ENCODE assay signal across 11 mouse cellular contexts in the genomic region with DNA sequence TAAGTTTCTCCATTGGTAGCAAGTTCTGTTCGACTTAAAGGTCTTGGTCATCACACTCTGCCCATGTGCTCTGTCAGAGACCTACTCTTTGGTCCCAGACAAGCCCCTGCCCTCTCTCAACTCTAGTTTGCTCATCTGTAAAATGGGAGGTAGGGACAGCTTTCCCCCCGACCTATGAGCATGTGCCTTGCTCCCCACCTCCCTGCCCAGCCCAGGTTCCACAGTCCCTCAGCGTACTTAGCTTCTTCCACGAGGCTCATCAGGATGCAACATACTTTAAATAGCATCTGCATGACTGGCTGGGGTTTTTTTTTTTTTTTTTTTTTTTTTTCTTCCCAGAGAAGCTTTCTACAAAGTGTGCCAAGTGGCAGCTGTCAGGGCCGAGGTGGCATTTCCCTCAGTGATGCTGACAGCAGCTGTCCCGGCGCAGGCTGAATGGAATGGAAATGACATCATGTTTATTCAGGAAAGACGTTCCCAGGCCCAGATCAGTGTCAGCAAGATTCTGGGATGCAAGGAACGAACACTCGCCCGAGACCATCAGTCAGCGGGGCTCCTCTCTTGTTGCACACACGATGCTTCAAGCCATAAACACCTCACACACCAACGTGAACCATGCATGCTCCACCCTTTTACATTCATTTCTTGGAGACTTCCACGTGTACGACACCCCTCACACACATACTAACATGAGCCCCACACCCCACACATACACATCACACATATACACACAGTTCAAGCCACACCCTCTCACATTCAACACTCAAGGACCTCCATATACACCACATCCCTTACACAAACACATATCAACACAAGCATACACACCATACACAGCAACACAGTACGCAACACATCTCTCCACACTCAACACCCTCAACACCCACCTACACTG. TPM values are rescaled to one million over a fixed set of nuclear protein-coding genes. Genes with fewer than 3 reads are reported as not detected.
A peak's percentile ranks its signal among the peaks of the same experiment; 100 is the strongest.
DNase-seq lines count a peak whose midpoint lies in the region; ATAC-seq and TF ChIP-seq lines count a peak whose summit lies in the region.
"Had no signal": no experiment of that assay in that cellular context is flagged by ENCODE, and none has a peak within 500 bp of the region (broad histone marks: within the 10 kb centered on the region; RNA-seq: fewer than 3 reads in every experiment).

No protein-coding gene starts in this region.

- H3K27ac ChIP-seq in embryonic facial prominence, embryonic 14.5 days (replicated peaks; ENCODE audit: low read depth, low read length) = no peak overlapping the region
- H3K27ac ChIP-seq in embryonic facial prominence, embryonic 10.5 days (replicated peaks) = no peak overlapping the region
- 0 out of 2 replicates have a peak overlapping the region, but pooled peaks have one; percentile 20 for H3K27ac ChIP-seq in midbrain, embryonic 12.5 days (replicated peaks)
- no peak overlapping the region for H3K27ac ChIP-seq in stomach, postnatal 0 days (replicated peaks)
- no peak overlapping the region for H3K27ac ChIP-seq in thymus, adult 2 months (ENCODE audit: control insufficient read depth, insufficient read depth, low read length)
- H3K27ac ChIP-seq: layer of hippocampus, adult 2 months; stomach, embryonic 15.5 days had no signal

- peak; percentile 82 for DNase-seq in embryonic facial prominence, embryonic 14.5 days (ENCODE audit: low spot score)
- no peak for DNase-seq in embryonic facial prominence, embryonic 10.5 days (ENCODE audit: low spot score)
- DNase-seq in 3T3-L1 (ENCODE audit: low read depth, low spot score) = peak; percentile 43
- DNase-seq in gastrocnemius, postnatal 14 days = peak; percentile 71
- DNase-seq in thymus, postnatal 25 days = no peak
- DNase-seq in stomach, postnatal 0 days (ENCODE audit: low spot score) = no peak
- no peak for DNase-seq in thymus, adult 2 months

- no peaks in the 10 kb centered on the region for H3K36me3 ChIP-seq in embryonic facial prominence, embryonic 14.5 days (ENCODE audit: control insufficient read depth, insufficient read depth, low read length)
- no peaks in the 10 kb centered on the region for H3K36me3 ChIP-seq in embryonic facial prominence, embryonic 10.5 days (replicated peaks)
- no peaks in the 10 kb centered on the region for H3K36me3 ChIP-seq in midbrain, embryonic 12.5 days
- H3K36me3 ChIP-seq in stomach, postnatal 0 days (ENCODE audit: control insufficient read depth, insufficient read depth, low read length) = no peaks in the 10 kb centered on the region
- H3K36me3 ChIP-seq in thymus, adult 2 months (ENCODE audit: control insufficient read depth, insufficient read depth, low read length) = no peaks in the 10 kb centered on the region
- H3K36me3 ChIP-seq: stomach, embryonic 15.5 days had no signal

- WGBS in embryonic facial prominence, embryonic 14.5 days = 61% methylated on average over 17 of the region's 17 CpGs
- 79% methylated on average over 17 of the region's 17 CpGs for WGBS in embryonic facial prominence, embryonic 10.5 days
- 62% methylated on average over 17 of the region's 17 CpGs for WGBS in midbrain, embryonic 12.5 days
- 55% methylated on average over 17 of the region's 17 CpGs for WGBS in stomach, postnatal 0 days
- 71% methylated on average over 17 of the region's 17 CpGs for WGBS in thymus, adult 2 months

- no peaks in the 10 kb centered on the region for H3K27me3 ChIP-seq in embryonic facial prominence, embryonic 14.5 days (replicated peaks; ENCODE audit: control insufficient read depth, insufficient read depth, low read length)
- 0 out of 2 replicates have a peak, but pooled peaks cover 4% of the 10 kb centered on the region for H3K27me3 ChIP-seq in embryonic facial prominence, embryonic 10.5 days (replicated peaks; ENCODE audit: low read depth, poor library complexity, severe bottlenecking)
- peaks cover 4% of the 10 kb centered on the region for H3K27me3 ChIP-seq in midbrain, embryonic 12.5 days
- H3K27me3 ChIP-seq in stomach, postnatal 0 days (ENCODE audit: control insufficient read depth, insufficient read depth, low read length) = no peaks in the 10 kb centered on the region
- no peaks in the 10 kb centered on the region for H3K27me3 ChIP-seq in thymus, adult 2 months (ENCODE audit: control insufficient read depth, insufficient read depth, low read length)
- H3K27me3 ChIP-seq: stomach, embryonic 15.5 days had no signal

- TF ChIP-seq POLR2A in thymus, adult 2 months (IDR thresholded peaks at IDR 0.05; ENCODE audit: control insufficient read depth, extremely low read depth, insufficient read depth, low read length, poor library complexity) = no peak

- H3K9ac ChIP-seq in embryonic facial prominence, embryonic 14.5 days (ENCODE audit: low read depth, low read length) = no peak overlapping the region
- H3K9ac ChIP-seq in midbrain, embryonic 12.5 days (replicated peaks) = no peak overlapping the region
- H3K9ac ChIP-seq in stomach, postnatal 0 days (ENCODE audit: low read length) = no peak overlapping the region
- H3K9ac ChIP-seq: stomach, embryonic 15.5 days had no signal

- no peaks in the 10 kb centered on the region for H3K4me1 ChIP-seq in embryonic facial prominence, embryonic 14.5 days (ENCODE audit: control insufficient read depth, insufficient read depth, low read length)
- peaks cover 2% of the 10 kb centered on the region; the same call in 1 of the 2 replicates for H3K4me1 ChIP-seq in embryonic facial prominence, embryonic 10.5 days
- H3K4me1 ChIP-seq in midbrain, embryonic 12.5 days = peaks cover 8% of the 10 kb centered on the region
- no peaks in the 10 kb centered on the region for H3K4me1 ChIP-seq in stomach, postnatal 0 days (replicated peaks; ENCODE audit: control insufficient read depth, insufficient read depth)
- no peaks in the 10 kb centered on the region for H3K4me1 ChIP-seq in thymus, adult 2 months (replicated peaks; ENCODE audit: control insufficient read depth, insufficient read depth, low read length)
- H3K4me1 ChIP-seq: stomach, embryonic 15.5 days had no signal

- H3K4me2 ChIP-seq in embryonic facial prominence, embryonic 14.5 days (ENCODE audit: low read depth, low read length) = no peak overlapping the region
- H3K4me2 ChIP-seq in midbrain, embryonic 12.5 days (replicated peaks) = no peak overlapping the region
- no peak overlapping the region for H3K4me2 ChIP-seq in stomach, postnatal 0 days (replicated peaks; ENCODE audit: low read depth)
- H3K4me2 ChIP-seq: heart, embryonic 11.5 days; stomach, embryonic 15.5 days had no signal

- H3K4me3 ChIP-seq in embryonic facial prominence, embryonic 14.5 days (ENCODE audit: low read depth, low read length) = no peak overlapping the region
- no peak overlapping the region for H3K4me3 ChIP-seq in embryonic facial prominence, embryonic 10.5 days
- no peak overlapping the region for H3K4me3 ChIP-seq in midbrain, embryonic 12.5 days
- no peak overlapping the region for H3K4me3 ChIP-seq in stomach, postnatal 0 days (ENCODE audit: low read depth, low read length)
- H3K4me3 ChIP-seq in thymus, adult 2 months (ENCODE audit: control insufficient read depth, insufficient read depth, low read length) = no peak overlapping the region
- H3K4me3 ChIP-seq: layer of hippocampus, adult 2 months; stomach, embryonic 15.5 days had no signal

- peak; percentile 48 for ATAC-seq in embryonic facial prominence, embryonic 14.5 days (ENCODE audit: low read depth)
- peak; percentile 72 for ATAC-seq in midbrain, embryonic 12.5 days (ENCODE audit: low FRiP score, low read depth)
- no peak for ATAC-seq in stomach, postnatal 0 days (ENCODE audit: low FRiP score, low TSS enrichment)

- intact Hi-C loops in gastrocnemius, postnatal 14 days (cut with DNase I; ENCODE audit: low total_unique reads) = no loop called here

- no peak for TF ChIP-seq EP300 in stomach, postnatal 0 days (optimal IDR thresholded peaks at IDR 0.05)

- no peaks in the 10 kb centered on the region for H3K9me3 ChIP-seq in embryonic facial prominence, embryonic 14.5 days (ENCODE audit: control insufficient read depth, low read length)
- no peaks in the 10 kb centered on the region for H3K9me3 ChIP-seq in embryonic facial prominence, embryonic 10.5 days
- no peaks in the 10 kb centered on the region for H3K9me3 ChIP-seq in midbrain, embryonic 12.5 days
- H3K9me3 ChIP-seq in stomach, postnatal 0 days (ENCODE audit: control insufficient read depth, low read length) = no peaks in the 10 kb centered on the region
- H3K9me3 ChIP-seq: stomach, embryonic 15.5 days had no signal

- no peak for TF ChIP-seq CTCF in stomach, postnatal 0 days (IDR thresholded peaks at IDR 0.05; ENCODE audit: low read depth)
- no peak for TF ChIP-seq CTCF in thymus, adult 2 months (IDR thresholded peaks at IDR 0.05; ENCODE audit: borderline replicate concordance, control insufficient read depth, extremely low read depth, insufficient read depth, low read length, poor library complexity)

RNA-seq across cellular contexts. Expression of gene Lhx2, which starts 56.1 kb away (rescaled TPM):
- 10.4 and 11.2 TPM in 2 replicates for polyA plus RNA-seq in embryonic facial prominence, embryonic 14.5 days (2014; fragmentation: Nextera tagmentation; extraction: Ambion mirVana)
- 17.9 and 19.6 TPM in 2 replicates for polyA plus RNA-seq in embryonic facial prominence, embryonic 10.5 days (2016; fragmentation: Nextera tagmentation; extraction: Ambion mirVana)
- under 1 TPM; 0.23 to 0.29 TPM for total RNA-seq in gastrocnemius, postnatal 14 days (2021)
- polyA plus RNA-seq in midbrain, embryonic 12.5 days (2016; fragmentation: Nextera tagmentation; extraction: Ambion mirVana) = 110 and 133 TPM in 2 replicates
- not detected in 2 replicates for polyA plus RNA-seq in stomach, postnatal 0 days (2015; fragmentation: Nextera tagmentation; extraction: Ambion mirVana)
- polyA plus RNA-seq in thymus, adult 2 months (2012; rRNA removed) = 2.5 and 4.7 TPM in 2 replicates

Comparison
In these comparisons a context has a peak if more than half of its experiments do, and no peak if none do; other contexts are left out.
1. DNase-seq: peak in embryonic facial prominence, embryonic 14.5 days (single experiment), 3T3-L1 (single experiment) and gastrocnemius, postnatal 14 days (single experiment); none in embryonic facial prominence, embryonic 10.5 days (single experiment), thymus, postnatal 25 days (single experiment), stomach, postnatal 0 days (single experiment) and thymus, adult 2 months (single experiment).